Mouse (Mus musculus) limb, embryonic 15.5 days (tissue): Measurements from ENCODE around the gene Mab21l2. TPM values are rescaled to one million over a fixed set of nuclear protein-coding genes. Genes with fewer than 3 reads are reported as not detected.

ENCODE experiments used
- ATAC-seq: fragments of 200-750 bp; cut with Nextera tagmentation; 2 replicates; pipeline ENCODE4 v1.8.0; 2017; ENCODE audit warnings: low read depth, moderate TSS enrichment; ENCODE audit not compliant: insufficient number of reproducible peaks, low FRiP score, low TSS enrichment
- H3K27ac ChIP-seq: fragments of 300-500 bp; sonication (generic); 2 replicates; pipeline ENCODE4 v1.5.1; 2015; ENCODE audit warnings: moderate library complexity, mild to moderate bottlenecking, inconsistent platforms
- H3K27me3 ChIP-seq: fragments of 300-500 bp; sonication (generic); 2 replicates; pipeline ENCODE4 v1.6.1; 2015; ENCODE audit warnings: inconsistent platforms
- H3K36me3 ChIP-seq: fragments of 300-500 bp; sonication (generic); 2 replicates; pipeline ENCODE4 v1.6.1; 2015; ENCODE audit warnings: inconsistent platforms
- H3K4me1 ChIP-seq: fragments of 300-500 bp; sonication (generic); 2 replicates; pipeline ENCODE4 v1.6.1; 2015; ENCODE audit warnings: inconsistent platforms
- H3K4me2 ChIP-seq: fragments of 300-500 bp; sonication (generic); 2 replicates; pipeline ENCODE4 v1.6.1; 2015; ENCODE audit warnings: mild to moderate bottlenecking, inconsistent platforms
- H3K4me3 ChIP-seq: fragments of 300-500 bp; sonication (generic); 2 replicates; pipeline ENCODE4 v1.5.1; 2015; ENCODE audit warnings: mild to moderate bottlenecking, inconsistent platforms
- H3K9ac ChIP-seq: fragments of 300-500 bp; sonication (generic); 2 replicates; pipeline ENCODE4 v1.6.1; 2015; ENCODE audit warnings: inconsistent platforms
- H3K9me3 ChIP-seq: fragments of 300-500 bp; sonication (generic); 2 replicates; pipeline ENCODE4 v1.6.1; 2016; ENCODE audit warnings: inconsistent platforms
- WGBS: fragments of 180-500 bp; shearing (Covaris S2); methylation state at CpG from one replicate; pipeline ENCODE4 v1.1.7; 2015; 5-methylcytosine and 5-hydroxymethylcytosine counted together
- polyA plus RNA-seq: library from polyadenylated mRNA; unstranded; fragments of >200 nt; fragmentation: Nextera tagmentation; extraction: Ambion mirVana; gene quantifications from 2 replicates; pipeline ENCODE4 v1.2.1, GENCODE M21; 2015

The Mab21l2 gene
- polyA plus RNA-seq, 1 experiment from 2014 or later, result 22.9 TPM

DNA sequence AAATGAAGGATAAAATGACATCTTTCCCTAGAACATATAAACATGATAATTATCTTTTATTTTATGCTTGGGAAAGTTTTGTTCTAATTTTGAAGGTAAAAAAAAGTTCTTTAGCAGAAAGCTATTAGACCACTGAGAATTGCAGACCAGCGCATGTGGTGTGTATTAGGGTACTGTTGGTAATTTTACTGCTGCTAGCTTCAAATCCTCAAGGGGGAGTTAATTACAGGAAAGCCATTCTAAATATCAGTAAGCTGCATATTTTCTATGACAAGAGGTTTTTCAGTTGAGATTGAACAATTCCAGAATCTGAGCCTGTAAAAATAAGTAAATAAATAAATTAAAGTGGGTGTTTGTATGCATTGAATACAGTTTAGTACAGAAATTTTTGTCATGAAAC is 11.7 kb downstream of the Mab21l2 start:
- 44% methylated on average over 1 of the region's 1 CpGs for WGBS
- no peaks in the 10 kb centered on the region for H3K9me3 ChIP-seq
- H3K27ac ChIP-seq, result no peak overlapping the region
- H3K36me3 ChIP-seq, result no peaks in the 10 kb centered on the region
- no peak overlapping the region for H3K4me3 ChIP-seq
- ATAC-seq, result no peak
- H3K27me3 ChIP-seq, result peaks cover 4% of the 10 kb centered on the region; the same call in 1 of the 2 replicates
- H3K9ac ChIP-seq, result no peak overlapping the region
- peaks cover 13% of the 10 kb centered on the region for H3K4me1 ChIP-seq
- no peak overlapping the region for H3K4me2 ChIP-seq

DNA sequence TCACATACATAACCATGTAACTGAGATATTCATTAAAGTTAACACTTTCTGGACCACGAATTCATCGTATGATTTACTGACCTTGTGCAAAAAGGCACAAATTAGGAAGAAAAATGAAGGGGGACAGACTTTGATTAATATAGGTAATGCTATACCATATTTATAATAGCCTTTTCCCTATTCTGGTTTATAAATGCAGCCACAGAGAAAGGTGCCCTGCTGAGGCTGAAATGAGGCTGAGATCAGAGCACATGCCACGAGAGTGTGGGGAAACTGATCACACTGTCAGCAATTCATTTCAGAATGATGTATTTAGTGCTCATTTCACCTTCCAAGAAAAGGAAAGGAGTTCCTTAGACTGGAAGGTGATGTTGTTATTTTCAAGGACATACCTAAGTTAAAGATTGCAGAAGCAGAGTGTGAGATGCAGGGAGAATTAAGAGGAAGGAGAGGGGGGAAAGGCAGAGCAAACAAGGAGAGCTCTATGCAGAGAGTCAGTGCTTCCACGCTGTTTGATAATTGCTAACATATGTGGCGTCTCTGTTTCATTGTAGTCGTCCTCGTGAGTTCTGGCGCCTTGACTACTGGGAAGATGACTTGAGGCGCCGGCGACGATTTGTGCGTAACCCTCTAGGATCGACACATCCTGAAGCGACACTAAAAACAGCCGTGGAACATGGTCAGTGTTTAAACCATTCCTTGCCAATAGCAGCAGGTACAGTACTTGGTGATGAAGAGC is 16.7 kb downstream of the Mab21l2 start:
- peak overlapping the region; percentile 29 for H3K4me2 ChIP-seq
- peak overlapping the region; percentile 23; the same call in 1 of the 2 replicates for H3K4me3 ChIP-seq
- H3K9me3 ChIP-seq, result no peaks in the 10 kb centered on the region
- H3K9ac ChIP-seq, result no peak overlapping the region
- no peaks in the 10 kb centered on the region; the same call in 1 of the 2 replicates for H3K4me1 ChIP-seq
- H3K36me3 ChIP-seq, result no peaks in the 10 kb centered on the region
- no peak for ATAC-seq
- no peak overlapping the region for H3K27ac ChIP-seq
- no peaks in the 10 kb centered on the region for H3K27me3 ChIP-seq
- 21% methylated on average over 16 of the region's 16 CpGs for WGBS

DNA sequence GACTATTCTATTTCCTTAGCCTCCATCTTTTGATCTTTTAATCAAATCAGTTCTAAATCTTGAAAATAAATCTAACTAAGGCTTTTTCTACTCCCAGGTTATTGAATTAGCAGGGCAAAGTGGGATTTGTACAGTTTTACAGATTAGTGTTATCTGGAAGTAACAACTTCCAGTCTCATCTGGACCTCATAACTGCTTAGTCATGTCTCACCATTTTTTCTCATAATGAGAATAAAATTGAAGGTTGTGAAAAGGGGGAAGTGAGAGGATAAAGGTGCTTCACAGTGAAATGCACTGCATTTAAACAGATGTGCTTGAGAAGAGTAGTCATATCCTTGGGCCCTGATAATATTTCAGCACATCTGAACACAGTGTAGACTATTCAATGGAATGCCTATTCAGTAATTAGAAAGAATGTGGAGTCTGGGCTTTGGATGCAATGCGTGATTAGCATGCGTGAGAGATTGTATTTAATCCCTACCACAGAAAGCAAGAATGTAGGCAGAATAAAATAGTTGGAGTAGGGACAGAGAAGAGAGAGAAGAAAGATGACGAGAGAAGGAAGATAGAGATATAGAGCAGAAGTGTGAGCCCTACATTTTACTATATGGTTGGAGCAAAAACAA is 25.4 kb downstream of the Mab21l2 start:
- no peak overlapping the region for H3K27ac ChIP-seq
- H3K9ac ChIP-seq, result no peak overlapping the region
- no peaks in the 10 kb centered on the region for H3K36me3 ChIP-seq
- no peak overlapping the region for H3K4me3 ChIP-seq
- H3K4me2 ChIP-seq, result no peak overlapping the region
- no peaks in the 10 kb centered on the region for H3K27me3 ChIP-seq
- H3K4me1 ChIP-seq, result no peaks in the 10 kb centered on the region
- no peak for ATAC-seq
- no peaks in the 10 kb centered on the region for H3K9me3 ChIP-seq
- WGBS, result 80% methylated on average over 3 of the region's 3 CpGs

DNA sequence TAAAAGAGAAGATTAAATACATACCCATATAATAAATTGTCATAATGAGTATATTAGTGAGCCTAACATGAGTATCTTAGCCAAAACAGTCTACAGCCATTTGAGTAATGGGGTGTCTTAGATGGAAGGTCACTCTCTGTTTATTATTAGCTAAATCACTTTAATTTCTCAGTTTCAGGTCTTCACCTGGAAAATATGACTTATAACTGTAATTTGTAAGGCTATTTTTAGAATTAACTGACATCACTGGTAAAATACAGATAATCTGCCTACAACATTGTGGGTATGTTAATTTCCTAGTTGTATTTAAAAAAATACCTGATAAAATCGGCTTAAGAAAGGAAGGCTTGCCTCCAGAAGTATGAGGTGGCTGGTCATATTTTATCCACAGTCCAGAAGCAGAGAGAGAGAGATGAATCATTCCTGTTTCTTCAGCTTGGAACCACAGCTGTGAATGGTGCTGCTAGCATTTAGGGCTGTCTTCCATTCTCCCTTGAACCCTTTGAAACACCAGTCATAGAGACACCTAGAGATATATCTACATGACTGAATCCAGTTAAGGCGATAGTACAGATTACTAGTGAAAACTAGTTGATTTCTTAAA is 29.8 kb downstream of the Mab21l2 start:
- Histone ChIP-seq H3K4me3 (no peak overlapping the region), H3K9ac (no peak overlapping the region), H3K4me2 (no peak overlapping the region), H3K4me1 (no peaks in the 10 kb centered on the region), H3K36me3 (no peaks in the 10 kb centered on the region), H3K9me3 (no peaks in the 10 kb centered on the region), H3K27me3 (no peaks in the 10 kb centered on the region), H3K27ac (no peak overlapping the region)
- no peak for ATAC-seq
- WGBS, result 85% methylated on average over 2 of the region's 2 CpGs

DNA sequence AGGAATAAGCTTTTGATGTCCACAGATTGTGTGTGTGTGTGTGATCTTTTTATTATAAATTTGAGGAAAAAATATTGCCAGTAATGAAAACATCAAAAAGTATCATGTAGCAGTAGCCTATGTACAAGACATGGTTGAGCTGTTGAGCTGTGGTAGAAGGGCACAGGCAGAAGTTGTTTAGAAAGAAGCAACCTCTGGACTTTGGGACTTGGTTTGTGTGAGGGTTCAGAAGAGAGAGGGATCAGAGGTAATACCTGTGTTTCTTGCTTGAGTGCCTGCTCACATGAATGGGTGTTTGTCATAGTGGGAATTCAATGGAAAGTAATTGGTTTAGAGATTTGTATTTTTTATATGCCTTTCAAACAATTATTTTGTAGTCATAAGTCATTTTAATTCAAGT is 47.8 kb downstream of the Mab21l2 start:
- H3K36me3 ChIP-seq, result no peaks in the 10 kb centered on the region
- ATAC-seq, result no peak
- H3K9me3 ChIP-seq, result no peaks in the 10 kb centered on the region
- H3K4me3 ChIP-seq, result no peak overlapping the region
- H3K4me2 ChIP-seq, result no peak overlapping the region
- H3K27ac ChIP-seq, result no peak overlapping the region
- no peak overlapping the region for H3K9ac ChIP-seq
- H3K27me3 ChIP-seq, result no peaks in the 10 kb centered on the region
- no peaks in the 10 kb centered on the region for H3K4me1 ChIP-seq
